Mouse (Mus musculus) forebrain, embryonic 10.5 days (tissue): Measurements from ENCODE around the gene Ptprf. TPM values are rescaled to one million over a fixed set of nuclear protein-coding genes. Genes with fewer than 3 reads are reported as not detected.

Source experiments
- DNase-seq: peaks from one replicate; pipeline ENCODE4 v3.0.0-alpha.2; 2017; ENCODE audit warnings: low spot score; ENCODE audit errors: extremely low spot score
- H3K27ac ChIP-seq: fragments of 300-500 bp; sonication (generic); 2 replicates; pipeline ENCODE4 v1.5.1; 2016; ENCODE audit warnings: mild to moderate bottlenecking
- H3K27me3 ChIP-seq: fragments of 300-500 bp; sonication (generic); 2 replicates; pipeline ENCODE4 v1.6.1; 2016; ENCODE audit warnings: mild to moderate bottlenecking; ENCODE audit not compliant: poor library complexity, severe bottlenecking
- H3K36me3 ChIP-seq: fragments of 300-500 bp; sonication (generic); replicated peaks from 2 replicates; pipeline ENCODE4 v1.6.1; 2016; ENCODE audit warnings: mild to moderate bottlenecking, moderate library complexity
- H3K4me1 ChIP-seq: fragments of 300-500 bp; sonication (generic); 2 replicates; pipeline ENCODE4 v1.6.1; 2016
- H3K4me3 ChIP-seq: fragments of 300-500 bp; sonication (generic); 2 replicates; pipeline ENCODE4 v1.5.1; 2016; ENCODE audit warnings: mild to moderate bottlenecking, moderate library complexity
- H3K9me3 ChIP-seq: fragments of 300-500 bp; sonication (generic); 2 replicates; pipeline ENCODE4 v1.6.1; 2016; ENCODE audit warnings: mild to moderate bottlenecking, moderate library complexity
- WGBS: fragments of 180-500 bp; shearing (Covaris S2); methylation state at CpG from one replicate; pipeline ENCODE4 v1.1.7; 2016; 5-methylcytosine and 5-hydroxymethylcytosine counted together
- polyA plus RNA-seq: library from polyadenylated mRNA; unstranded; fragments of >200 nt; fragmentation: Nextera tagmentation; extraction: Ambion mirVana; gene quantifications from 2 replicates; pipeline ENCODE4 v1.2.1, GENCODE M21; 2016

The Ptprf gene
- polyA plus RNA-seq, 1 experiment from 2014 or later = 102 TPM

GRCm38 (mm10) chr4:118216726-118217595 is 74.2 kb downstream of the Ptprf start:
- no peaks in the 10 kb centered on the region for H3K4me1 ChIP-seq
- no peaks in the 10 kb centered on the region for H3K27me3 ChIP-seq
- no peak overlapping the region for H3K27ac ChIP-seq
- H3K4me3 ChIP-seq = no peak overlapping the region
- DNase-seq = peak; percentile 42
- 83% methylated on average over 17 of the region's 17 CpGs for WGBS
- H3K36me3 ChIP-seq = peaks cover 100% of the 10 kb centered on the region
- no peaks in the 10 kb centered on the region for H3K9me3 ChIP-seq

GRCm38 (mm10) chr4:118214891-118215290 is 76.3 kb downstream of the Ptprf start:
- DNase-seq = no peak
- Histone ChIP-seq H3K4me1 (no peaks in the 10 kb centered on the region), H3K36me3 (peaks cover 100% of the 10 kb centered on the region), H3K27ac (no peak overlapping the region), H3K27me3 (no peaks in the 10 kb centered on the region), H3K9me3 (no peaks in the 10 kb centered on the region), H3K4me3 (no peak overlapping the region)
- 94% methylated on average over 1 of the region's 1 CpGs for WGBS

DNA sequence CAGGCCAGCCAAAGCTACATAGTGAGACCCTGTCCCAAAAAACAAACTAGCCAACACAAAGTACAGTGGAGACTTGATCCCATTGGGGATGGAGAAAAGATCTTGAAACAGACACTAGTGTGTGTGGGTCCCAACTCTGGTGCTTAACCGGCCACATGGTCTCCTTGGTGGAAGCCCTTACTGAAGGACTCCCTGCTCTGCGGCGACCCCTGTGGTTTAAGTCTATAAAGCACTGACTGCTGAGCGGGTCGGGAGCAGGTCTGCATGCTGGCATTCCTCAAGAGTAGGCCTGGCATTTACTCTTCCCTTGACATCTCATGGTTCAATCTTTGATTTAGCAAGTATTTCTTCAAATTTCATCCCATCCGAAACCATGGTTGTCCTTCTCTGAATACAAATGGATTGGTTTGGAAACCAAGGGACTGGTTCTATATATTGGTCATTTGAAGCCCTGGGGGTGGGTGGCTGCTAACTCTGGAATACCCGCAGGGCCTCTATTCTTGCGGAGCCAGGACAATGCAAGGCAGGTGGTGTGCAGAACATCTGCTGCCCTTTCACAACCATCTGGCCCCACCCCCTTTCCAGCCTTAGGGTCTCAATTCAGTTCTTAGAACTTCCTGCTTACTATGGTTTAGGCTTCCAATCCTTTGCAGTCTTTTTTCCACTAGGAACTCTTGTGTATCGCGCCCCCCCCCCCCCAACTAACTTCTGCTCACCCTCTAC is 84.1 kb downstream of the Ptprf start:
- H3K4me3 ChIP-seq = no peak overlapping the region
- no peaks in the 10 kb centered on the region for H3K27me3 ChIP-seq
- H3K9me3 ChIP-seq = no peaks in the 10 kb centered on the region
- H3K27ac ChIP-seq = peak overlapping the region; percentile 58; the same call in 1 of the 2 replicates
- no peak for DNase-seq
- peaks cover 49% of the 10 kb centered on the region for H3K36me3 ChIP-seq
- peaks cover 23% of the 10 kb centered on the region for H3K4me1 ChIP-seq
- 57% methylated on average over 10 of the region's 10 CpGs for WGBS

DNA sequence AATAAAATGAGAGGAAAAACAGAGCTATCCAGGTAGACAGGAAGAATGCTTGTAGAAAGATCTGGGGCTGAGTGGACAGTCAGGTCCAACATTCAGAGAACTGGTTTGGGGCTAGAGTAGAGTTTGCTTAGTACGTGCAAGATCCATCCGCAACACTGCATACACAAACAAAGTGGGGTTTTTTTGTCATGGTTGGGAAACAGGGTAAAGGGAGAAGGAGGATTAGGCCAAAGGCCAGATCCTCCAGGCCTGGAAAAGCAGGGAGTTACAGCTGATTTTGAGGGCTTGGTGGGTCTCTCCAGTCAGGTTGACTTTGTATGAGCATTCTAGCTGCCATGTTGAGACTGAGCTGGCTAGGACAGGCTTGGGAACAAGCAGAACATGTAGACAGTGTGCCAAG is 85.3 kb downstream of the Ptprf start:
- H3K4me3 ChIP-seq = no peak overlapping the region
- H3K9me3 ChIP-seq = no peaks in the 10 kb centered on the region
- 95% methylated on average over 2 of the region's 2 CpGs for WGBS
- H3K4me1 ChIP-seq = peaks cover 23% of the 10 kb centered on the region
- H3K27ac ChIP-seq = no peak overlapping the region
- no peaks in the 10 kb centered on the region for H3K27me3 ChIP-seq
- peaks cover 37% of the 10 kb centered on the region for H3K36me3 ChIP-seq
- DNase-seq = no peak

DNA sequence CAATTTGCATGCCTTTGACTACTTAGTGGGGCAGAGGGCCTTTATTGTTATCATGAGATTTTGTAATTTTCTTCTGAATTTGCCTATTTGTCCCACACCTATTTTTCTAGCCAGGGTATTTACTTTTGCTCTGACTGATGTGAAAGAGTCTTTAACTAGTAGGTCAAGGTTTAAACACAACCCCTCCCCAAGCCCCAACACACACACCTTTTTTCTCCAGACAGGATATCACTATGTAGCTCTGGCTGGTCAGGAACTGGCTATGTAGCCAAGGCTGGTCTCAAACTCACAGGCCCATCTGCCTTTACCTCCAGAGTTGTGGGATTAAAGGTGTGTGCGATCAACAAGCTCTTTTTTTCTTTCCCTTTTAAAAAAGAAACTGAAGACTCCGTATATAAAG is 92.1 kb downstream of the Ptprf start:
- H3K27ac ChIP-seq = no peak overlapping the region
- DNase-seq = no peak
- no peaks in the 10 kb centered on the region for H3K9me3 ChIP-seq
- H3K4me3 ChIP-seq = no peak overlapping the region
- no peaks in the 10 kb centered on the region for H3K36me3 ChIP-seq
- WGBS = 91% methylated on average over 2 of the region's 2 CpGs
- H3K4me1 ChIP-seq = no peaks in the 10 kb centered on the region
- no peaks in the 10 kb centered on the region for H3K27me3 ChIP-seq

DNA sequence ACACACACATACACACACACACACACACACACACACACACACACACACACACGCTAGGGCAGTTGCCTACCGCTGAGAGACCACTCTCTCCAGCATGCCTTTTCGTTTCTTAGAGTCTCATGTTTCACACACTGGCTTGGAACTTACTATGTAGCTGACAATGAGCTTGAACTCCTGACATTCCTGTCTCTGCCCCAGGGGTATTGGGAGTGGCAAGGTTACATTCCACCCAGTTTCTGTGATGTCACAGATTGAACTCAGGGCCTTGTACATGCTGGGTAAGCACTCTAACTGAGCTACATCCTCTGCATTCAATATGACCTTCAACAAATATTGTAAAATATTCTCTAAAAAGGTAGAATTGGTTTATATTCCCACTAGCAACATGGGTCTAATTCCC is 92.6 kb downstream of the Ptprf start:
- no peaks in the 10 kb centered on the region for H3K27me3 ChIP-seq
- no peaks in the 10 kb centered on the region for H3K4me1 ChIP-seq
- DNase-seq = no peak
- H3K36me3 ChIP-seq = no peaks in the 10 kb centered on the region
- H3K9me3 ChIP-seq = no peaks in the 10 kb centered on the region
- no peak overlapping the region for H3K4me3 ChIP-seq
- 74% methylated on average over 3 of the region's 3 CpGs for WGBS
- no peak overlapping the region for H3K27ac ChIP-seq

- H3K27ac ChIP-seq = no peak overlapping the region
- H3K27me3 ChIP-seq = no peaks in the 10 kb centered on the region
- H3K36me3 ChIP-seq = no peaks in the 10 kb centered on the region
- H3K4me1 ChIP-seq = no peaks in the 10 kb centered on the region
- DNase-seq = no peak
- H3K9me3 ChIP-seq = no peaks in the 10 kb centered on the region
- 92% methylated on average over 10 of the region's 10 CpGs for WGBS
- no peak overlapping the region for H3K4me3 ChIP-seq
Measured at GRCm38 (mm10) chr4:118196185-118196584, 95.0 kb downstream of the Ptprf start.

- no peak for DNase-seq
- Histone ChIP-seq H3K27me3 (no peaks in the 10 kb centered on the region), H3K9me3 (no peaks in the 10 kb centered on the region), H3K27ac (peak overlapping the region; percentile 95), H3K4me1 (peaks cover 19% of the 10 kb centered on the region), H3K4me3 (peak overlapping the region; percentile 71), H3K36me3 (peaks cover 20% of the 10 kb centered on the region)
- 13% methylated on average over 17 of the region's 17 CpGs for WGBS
Measured at GRCm38 (mm10) chr4:118180301-118181080, 110.7 kb downstream of the Ptprf start.

DNA sequence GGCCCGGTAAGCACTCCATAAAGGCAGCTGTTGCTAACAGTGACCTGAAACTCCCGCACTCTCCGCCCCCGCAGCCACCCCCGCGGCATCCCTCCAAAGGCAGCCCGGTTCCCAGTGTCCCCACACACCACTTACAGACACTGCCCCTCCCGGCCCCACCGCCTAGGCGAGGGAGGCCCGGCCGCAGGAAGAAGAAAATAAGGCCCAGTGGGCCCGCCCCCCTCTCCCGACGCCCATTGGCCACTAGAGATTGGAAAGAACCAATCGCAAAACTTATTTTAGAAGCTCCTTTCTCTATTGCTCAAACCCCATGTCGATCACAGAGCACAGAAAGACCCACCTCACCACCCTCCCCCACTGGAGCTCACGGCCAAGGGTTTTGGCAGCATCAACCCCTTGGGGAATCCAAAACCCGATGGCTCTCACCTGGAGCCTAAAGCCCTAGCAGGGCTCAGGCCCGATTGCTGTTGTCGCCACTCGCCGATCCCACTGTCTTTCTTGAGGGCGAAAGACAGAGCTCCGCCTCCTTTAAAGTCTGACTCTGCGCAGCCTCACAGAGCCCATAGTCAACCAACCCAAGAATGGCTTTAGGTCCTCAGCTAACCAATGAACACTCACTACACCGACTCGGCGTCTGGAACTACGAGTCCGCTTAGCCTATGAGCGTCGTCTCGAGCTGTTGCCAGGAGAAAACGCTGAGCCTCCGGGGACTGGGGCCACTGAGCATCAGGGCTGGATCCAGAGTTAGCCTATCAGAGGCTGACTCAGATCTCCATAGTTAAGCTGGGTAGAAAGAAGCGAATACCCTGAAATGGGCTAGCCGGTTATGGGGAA is 111.5 kb downstream of the Ptprf start, which contains the start of gene Kdm4a:
TSS of gene Kdm4a (minus strand) at position 577 of the 834 bp plus-strand sequence.
- Histone ChIP-seq H3K9me3 (no peaks in the 10 kb centered on the region), H3K4me3 (peak within 1 kb of the TSS; percentile 71), H3K36me3 (peaks cover 28% of the 10 kb centered on the region), H3K27ac (peak within 1 kb of the TSS; percentile 95), H3K4me1 (peaks cover 19% of the 10 kb centered on the region), H3K27me3 (no peaks in the 10 kb centered on the region)
- peak; percentile 92 for DNase-seq
- WGBS = under 1% methylated on average over 38 of the region's 38 CpGs

DNA sequence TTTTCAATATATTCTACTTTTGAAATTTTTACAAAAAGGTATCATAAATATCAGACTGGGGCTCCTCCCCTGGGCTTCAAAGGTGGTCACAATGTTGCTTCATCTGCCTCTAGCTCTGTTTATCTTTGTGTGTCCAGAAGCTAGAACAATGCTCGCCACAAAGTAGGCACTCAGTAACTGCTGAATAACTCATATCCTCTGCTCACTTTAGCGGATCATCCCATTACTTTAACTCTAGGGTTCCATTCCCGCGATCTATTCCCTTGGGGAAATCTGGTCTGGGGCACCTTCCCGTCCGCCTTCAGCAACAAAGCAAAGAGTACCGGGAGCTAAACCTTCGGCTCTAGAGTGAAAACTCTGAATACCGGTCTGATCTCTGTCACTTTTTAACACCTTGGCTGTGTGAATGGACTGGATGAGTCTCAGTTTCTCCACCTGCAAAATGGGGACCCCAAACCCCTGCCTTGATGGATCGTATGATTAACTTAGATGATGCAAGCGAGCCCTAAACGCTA is 112.2 kb downstream of the Ptprf start:
- Histone ChIP-seq H3K9me3 (no peaks in the 10 kb centered on the region), H3K27me3 (no peaks in the 10 kb centered on the region), H3K4me1 (peaks cover 19% of the 10 kb centered on the region), H3K27ac (peak overlapping the region; percentile 95), H3K36me3 (peaks cover 35% of the 10 kb centered on the region), H3K4me3 (peak overlapping the region; percentile 71)
- 4% methylated on average over 12 of the region's 12 CpGs for WGBS
- DNase-seq = no peak

- no peak overlapping the region for H3K4me3 ChIP-seq
- 94% methylated on average over 12 of the region's 12 CpGs for WGBS
- no peaks in the 10 kb centered on the region for H3K4me1 ChIP-seq
- no peaks in the 10 kb centered on the region for H3K9me3 ChIP-seq
- H3K36me3 ChIP-seq = peaks cover 100% of the 10 kb centered on the region
- no peaks in the 10 kb centered on the region for H3K27me3 ChIP-seq
- DNase-seq = no peak
- no peak overlapping the region for H3K27ac ChIP-seq
Measured at GRCm38 (mm10) chr4:118172461-118172860, 118.7 kb downstream of the Ptprf start.

DNA sequence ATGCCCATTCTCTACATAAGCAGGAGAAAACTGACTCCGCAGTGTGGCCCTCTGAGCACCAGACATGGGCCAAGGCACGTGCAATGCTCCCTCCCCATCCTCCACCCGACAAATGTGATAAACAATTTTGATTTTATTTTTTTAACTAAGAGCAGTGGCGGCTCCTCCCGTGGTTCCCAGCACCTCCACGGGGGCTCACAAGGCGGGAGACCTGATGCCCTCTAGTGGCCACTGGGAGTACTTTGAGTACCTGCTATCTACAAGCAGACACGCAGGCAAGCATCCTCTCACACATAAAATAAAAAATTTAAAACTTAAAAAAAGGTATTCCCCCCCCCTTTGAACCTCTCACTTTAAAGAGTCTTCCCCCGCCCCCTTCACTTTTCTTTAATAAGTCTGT is 120.2 kb downstream of the Ptprf start:
- peaks cover 100% of the 10 kb centered on the region for H3K36me3 ChIP-seq
- peak; percentile 26 for DNase-seq

More for the DNA sequence above, 120.2 kb downstream of the Ptprf start:
- Histone ChIP-seq H3K9me3 (no peaks in the 10 kb centered on the region), H3K4me1 (no peaks in the 10 kb centered on the region), H3K4me3 (no peak overlapping the region), H3K27me3 (no peaks in the 10 kb centered on the region), H3K27ac (no peak overlapping the region)
- 86% methylated on average over 9 of the region's 9 CpGs for WGBS
